Mouse (Mus musculus): ENCODE measurements around the gene Adss. TPM values are rescaled to one million over a fixed set of nuclear protein-coding genes. Genes with fewer than 3 reads are reported as not detected.

Adss gene
- polyA plus RNA-seq, 1 experiment from 2014 or later = 83.8 TPM

Other genes with a start within 250 kb of the Adss start
- gene 1700016C15Rik, start 66.7 kb downstream of the Adss start, polyA plus RNA-seq (2014; fragmentation: Nextera tagmentation; extraction: Ambion mirVana) = not detected in 2 replicates
- gene Catspere2, start 186.9 kb upstream of the Adss start, polyA plus RNA-seq (2014; fragmentation: Nextera tagmentation; extraction: Ambion mirVana) = 0.10 and 0.15 TPM in 2 replicates